Mouse (Mus musculus) skeletal muscle tissue, adult 2 months (tissue): ENCODE measurements around the gene Syngap1.
A peak's percentile ranks its signal among the peaks of the same experiment; 100 is the strongest.
"Not testable (repeated sequence)": the region's sequence is repeated elsewhere in the genome, so short reads cannot be mapped to it uniquely, and the experiment has no call there.

Experiments used
- DNase-seq: peaks from one replicate; pipeline ENCODE4 v3.0.0-alpha.2; 2012; ENCODE audit warnings: low read depth, low spot score

Syngap1 gene

GRCm38 (mm10) chr17:26956309-26956708, 15.3 kb downstream of the Syngap1 start:
- DNase-seq = no peak

GRCm38 (mm10) chr17:26956895-26957294, 15.8 kb downstream of the Syngap1 start:
- DNase-seq = no peak

GRCm38 (mm10) chr17:26957872-26958271, 16.8 kb downstream of the Syngap1 start:
- DNase-seq = no peak

- DNase-seq = no peak
These were observed 17.8 kb downstream of the Syngap1 start for GRCm38 (mm10) chr17:26958880-26959279.

- DNase-seq = no peak
These were observed 18.8 kb downstream of the Syngap1 start for GRCm38 (mm10) chr17:26959815-26960214.

GRCm38 (mm10) chr17:26961572-26962240, 20.7 kb downstream of the Syngap1 start:
- DNase-seq = no peak

GRCm38 (mm10) chr17:26966993-26967392, 25.9 kb downstream of the Syngap1 start:
- no peak for DNase-seq

- no peak for DNase-seq
These were observed 26.4 kb downstream of the Syngap1 start for GRCm38 (mm10) chr17:26967477-26967876.

GRCm38 (mm10) chr17:26968200-26968611, 27.2 kb downstream of the Syngap1 start:
- no peak for DNase-seq

- DNase-seq = no peak
These were observed 28.2 kb downstream of the Syngap1 start for GRCm38 (mm10) chr17:26969257-26969656.

- DNase-seq = no peak
These were observed 29.2 kb downstream of the Syngap1 start for GRCm38 (mm10) chr17:26970221-26970620.

- no peak for DNase-seq
These were observed 30.3 kb downstream of the Syngap1 start for GRCm38 (mm10) chr17:26971247-26971905.

GRCm38 (mm10) chr17:26972107-26972506, 31.1 kb downstream of the Syngap1 start:
- no peak for DNase-seq

GRCm38 (mm10) chr17:26972703-26973574, 31.9 kb downstream of the Syngap1 start, which contains the start of gene Zbtb9:
TSS of gene Zbtb9 (plus strand) at chr17:26973167.
- DNase-seq = peak; percentile 95

GRCm38 (mm10) chr17:26974547-26974946, 33.5 kb downstream of the Syngap1 start:
- DNase-seq = no peak

- DNase-seq = no peak
These were observed 34.4 kb downstream of the Syngap1 start for GRCm38 (mm10) chr17:26975415-26975814.

- DNase-seq = not testable (repeated sequence)
These were observed 36.3 kb downstream of the Syngap1 start for GRCm38 (mm10) chr17:26977354-26977753.

GRCm38 (mm10) chr17:26979426-26979825, 38.4 kb downstream of the Syngap1 start:
- DNase-seq = no peak

GRCm38 (mm10) chr17:26981050-26981449, 40.0 kb downstream of the Syngap1 start:
- DNase-seq = no peak

- DNase-seq = no peak
These were observed 42.3 kb downstream of the Syngap1 start for GRCm38 (mm10) chr17:26983382-26983781.

GRCm38 (mm10) chr17:26985503-26986179, 44.6 kb downstream of the Syngap1 start:
- no peak for DNase-seq

- no peak for DNase-seq
These were observed 49.5 kb downstream of the Syngap1 start for GRCm38 (mm10) chr17:26990521-26990920.
